Mouse (Mus musculus): ENCODE measurements around the gene Brip1.

DNA sequence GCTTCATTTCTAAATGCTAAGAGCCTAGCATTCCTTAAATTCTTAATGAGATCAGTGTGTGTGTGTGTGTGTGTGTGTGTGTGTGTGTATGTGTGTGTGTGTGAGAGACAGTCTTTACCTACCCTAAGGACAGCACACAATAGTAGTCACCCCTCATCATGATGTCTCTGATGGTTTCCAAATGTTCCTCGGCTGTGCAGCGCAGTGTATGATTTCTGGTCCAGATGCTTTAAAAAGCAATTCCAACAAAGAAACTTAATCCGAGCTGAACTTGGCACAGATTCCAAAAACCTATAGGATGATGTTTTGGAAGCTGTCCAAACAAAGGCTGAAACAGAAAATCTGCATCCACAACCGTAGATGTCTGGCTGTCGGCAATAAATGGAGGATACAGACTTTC lies 173.0 kb downstream of the Brip1 start:
- no peak for TF ChIP-seq GATA1 (IDR thresholded peaks at IDR 0.05; ENCODE audit: borderline replicate concordance, low read length)
- no peak for TF ChIP-seq FLI1 (IDR thresholded peaks at IDR 0.05; ENCODE audit: low read length)
